25 mouse cellular contexts compared by ENCODE assay signal in genomic region chr19:10799155-10799554, GRCm38 (mm10). TPM values are rescaled to one million over a fixed set of nuclear protein-coding genes. Genes with fewer than 3 reads are reported as not detected.
A peak's percentile ranks its signal among the peaks of the same experiment; 100 is the strongest.
DNase-seq lines count a peak whose midpoint lies in the region; ATAC-seq and TF ChIP-seq lines count a peak whose summit lies in the region.
"Had no signal": no experiment of that assay in that cellular context is flagged by ENCODE, and none has a peak within 500 bp of the region (broad histone marks: within the 10 kb centered on the region; RNA-seq: fewer than 3 reads in every experiment).

No protein-coding gene starts in this region.

- TF ChIP-seq CTCF in layer of hippocampus, adult 2 months (conservative IDR thresholded peaks at IDR 0.05) = no peak

- no peak for ATAC-seq in cerebellum, adult (ENCODE audit: insufficient number of reproducible peaks, low FRiP score, low TSS enrichment)
- no peak for ATAC-seq in liver, embryonic 11.5 days (replicated peaks; ENCODE audit: low FRiP score)
- ATAC-seq: CD4-positive, CD25-positive, alpha-beta regulatory T cell, adult 4 months; forebrain, embryonic 14.5 days; hindbrain, postnatal 0 days had no signal

- H3K4me3 ChIP-seq in layer of hippocampus, adult 2 months = no peak overlapping the region
- H3K4me3 ChIP-seq in liver, embryonic 11.5 days (ENCODE audit: low read depth, low read length) = no peak overlapping the region
- H3K4me3 ChIP-seq: embryonic facial prominence, embryonic 15.5 days; erythroblast, embryonic 14.5 days; forebrain, embryonic 10.5 days; gastrocnemius, adult 2 months; hindbrain, embryonic 12.5 days had no signal

- no peaks in the 10 kb centered on the region for H3K27me3 ChIP-seq in liver, embryonic 11.5 days (replicated peaks; ENCODE audit: control insufficient read depth, insufficient read depth, low read length)
- H3K27me3 ChIP-seq: embryonic facial prominence, embryonic 15.5 days; hindbrain, embryonic 12.5 days had no signal

- no peak overlapping the region for H3K4me2 ChIP-seq in liver, embryonic 11.5 days
- H3K4me2 ChIP-seq: embryonic facial prominence, embryonic 15.5 days; hindbrain, embryonic 12.5 days had no signal

- H3K36me3 ChIP-seq in liver, embryonic 11.5 days (ENCODE audit: control insufficient read depth, insufficient read depth, low read length) = no peaks in the 10 kb centered on the region
- H3K36me3 ChIP-seq: embryonic facial prominence, embryonic 15.5 days; forebrain, embryonic 10.5 days; hindbrain, embryonic 12.5 days had no signal

- no peaks in the 10 kb centered on the region for H3K4me1 ChIP-seq in liver, embryonic 11.5 days (replicated peaks; ENCODE audit: control insufficient read depth, insufficient read depth, low read length)
- H3K4me1 ChIP-seq: embryonic facial prominence, embryonic 15.5 days; forebrain, embryonic 10.5 days; hindbrain, embryonic 12.5 days had no signal

- no peak overlapping the region for H3K9ac ChIP-seq in liver, embryonic 11.5 days (ENCODE audit: low read depth, low read length)
- H3K9ac ChIP-seq: embryonic facial prominence, embryonic 15.5 days; hindbrain, embryonic 12.5 days had no signal

- H3K27ac ChIP-seq in layer of hippocampus, adult 2 months = peak overlapping the region; percentile 92; the same call in 1 of the 2 replicates
- no peak overlapping the region for H3K27ac ChIP-seq in liver, embryonic 11.5 days (ENCODE audit: low read depth, low read length)
- H3K27ac ChIP-seq: embryonic facial prominence, embryonic 15.5 days; forebrain, embryonic 10.5 days; gastrocnemius, adult 2 months; hindbrain, embryonic 12.5 days; hindbrain, postnatal 0 days had no signal

- no peaks in the 10 kb centered on the region for H3K9me3 ChIP-seq in liver, embryonic 11.5 days (ENCODE audit: control insufficient read depth, low read length)
- H3K9me3 ChIP-seq: embryonic facial prominence, embryonic 15.5 days; forebrain, embryonic 10.5 days; hindbrain, embryonic 12.5 days had no signal

- DNase-seq in cerebellum, adult 11-12 months = peak; percentile 29
- DNase-seq in layer of hippocampus, adult 2 months (ENCODE audit: low spot score in 2 of 2) = no peak
- no peak for DNase-seq in layer of hippocampus, postnatal 36 days
- DNase-seq in right cerebral cortex, adult 18-20 months = peak; percentile 59
- DNase-seq in right cerebral cortex, postnatal 25 days = no peak
- DNase-seq in liver, embryonic 11.5 days (ENCODE audit: low spot score) = no peak
- DNase-seq: adrenal gland, postnatal 10 days; B cell, adult 2 months; cerebellum, adult 9-10 months; embryo, embryonic 11 days; gastrocnemius, adult 2 months; gastrocnemius, postnatal 25 days; heart, postnatal 10 days; heart, postnatal 4 days had no signal

- WGBS in liver, embryonic 11.5 days = 86% methylated on average over 17 of the region's 17 CpGs

RNA-seq across cellular contexts. Expression of gene Cd6, which starts 30.7 kb away (rescaled TPM):
- total RNA-seq in layer of hippocampus, adult 2 months (2021) = under 1 TPM in 1 of 2 experiments, not detected in 1; 0.32 TPM
- under 1 TPM in 1 of 2 experiments, not detected in 1; 0.35 TPM for total RNA-seq in layer of hippocampus, postnatal 36 days (2021)
- polyA plus RNA-seq in liver, embryonic 11.5 days (2014; fragmentation: Nextera tagmentation; extraction: Ambion mirVana) = not detected in 2 replicates
- total RNA-seq: gastrocnemius, adult 2 months; hindbrain, postnatal 0 days; MEL had no signal
- polyA plus RNA-seq: embryonic facial prominence, embryonic 11.5 days; embryonic facial prominence, embryonic 15.5 days; erythroblast, embryonic 14.5 days; forebrain, embryonic 10.5 days; forebrain, embryonic 14.5 days; heart, embryonic 14.5 days; hindbrain, embryonic 12.5 days; hindbrain, postnatal 0 days had no signal

RNA-seq across cellular contexts. Expression of gene Slc15a3, which starts 40.4 kb away (rescaled TPM):
- 1 to 10 TPM; 1.3 TPM for total RNA-seq in layer of hippocampus, adult 2 months (2021)
- 1 to 10 TPM; 1.1 to 1.3 TPM for total RNA-seq in layer of hippocampus, postnatal 36 days (2021)
- 1.1 and 1.2 TPM in 2 replicates for polyA plus RNA-seq in liver, embryonic 11.5 days (2014; fragmentation: Nextera tagmentation; extraction: Ambion mirVana)
- total RNA-seq: MEL had no signal

Comparison
In these comparisons a context has a peak if more than half of its experiments do, and no peak if none do; other contexts are left out.
1. DNase-seq: peak in cerebellum, adult 11-12 months (single experiment) and right cerebral cortex, adult 18-20 months (single experiment); none in layer of hippocampus, adult 2 months (0 of 2), layer of hippocampus, postnatal 36 days (0 of 2), right cerebral cortex, postnatal 25 days (single experiment) and liver, embryonic 11.5 days (single experiment).